Mouse (Mus musculus) heart, postnatal 0 days (tissue): ENCODE results near the gene Atp2c1.

ENCODE experiments used
- CTCF ChIP-seq: IDR thresholded peaks from 2 replicates; pipeline ENCODE4 v1.5.1; 2016; ENCODE audit warnings: antibody characterized with exemption, control low read depth, low read depth
- EP300 ChIP-seq: IDR thresholded peaks from 2 replicates; pipeline ENCODE4 v1.6.1; 2016; ENCODE audit warnings: antibody characterized with exemption, low read depth

DNA sequence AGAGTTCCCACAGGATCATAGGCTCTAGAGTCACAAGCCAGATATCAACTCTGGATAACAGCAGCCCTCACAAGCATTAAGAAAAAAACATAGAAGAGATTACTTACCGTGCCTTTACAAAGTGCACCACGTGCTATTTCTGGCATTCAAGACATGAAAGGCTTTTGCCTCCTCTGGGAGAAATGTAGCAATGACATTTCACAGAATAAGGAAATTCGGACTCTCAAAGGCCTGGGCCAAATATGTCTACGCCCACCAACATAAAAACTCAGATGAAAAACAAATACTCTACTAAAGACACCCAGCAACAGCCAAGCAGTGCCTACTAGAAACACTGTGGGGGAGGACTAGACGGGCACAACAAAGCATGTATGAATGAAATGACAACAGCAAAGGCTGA is 38.8 kb downstream of the Atp2c1 start:
- TF ChIP-seq EP300 (no peak), CTCF (no peak)
